Mouse (Mus musculus): ENCODE results near the gene Grb7. TPM values are rescaled to one million over a fixed set of nuclear protein-coding genes. Genes with fewer than 3 reads are reported as not detected.

Grb7 gene
- polyA plus RNA-seq, 1 experiment from 2014 or later: 17.4 TPM

DNA sequence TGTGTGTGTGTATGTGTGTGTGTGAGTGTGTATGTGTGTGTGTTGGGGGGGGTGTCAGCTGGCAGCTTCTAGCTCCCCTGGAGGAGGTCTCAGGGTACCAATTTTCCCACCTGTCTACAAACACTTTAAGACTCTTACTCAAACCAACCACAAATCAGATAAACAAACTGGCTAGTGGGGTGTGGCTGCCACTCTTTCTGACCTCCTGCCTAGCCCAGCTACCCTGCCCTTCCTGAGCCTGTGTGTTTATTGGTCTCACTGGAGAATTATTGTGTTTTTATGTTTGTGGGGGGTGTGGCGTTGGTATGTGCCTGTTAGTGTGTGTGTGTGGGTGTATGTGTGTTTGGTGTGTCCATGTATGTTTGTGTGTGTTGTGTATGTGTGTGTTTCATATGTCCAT lies 29.1 kb upstream of the Grb7 start:
- Histone ChIP-seq H3K27ac (no peak overlapping the region), H3K9ac (no peak overlapping the region), H3K4me1 (replicated peaks) (peaks cover 6% of the 10 kb centered on the region), H3K9me3 (replicated peaks) (no peaks in the 10 kb centered on the region), H3K4me2 (no peak overlapping the region), H3K4me3 (replicated peaks) (no peak overlapping the region), H3K27me3 (peaks cover 50% of the 10 kb centered on the region), H3K36me3 (no peaks in the 10 kb centered on the region)
- whole genome bisulfite sequencing (ENCODE audit: insufficient replicate concordance): 57% methylated on average over 1 of the region's 1 CpGs
- no peak for DNase-seq
- ATAC-seq (ENCODE audit: low read depth): no peak

DNA sequence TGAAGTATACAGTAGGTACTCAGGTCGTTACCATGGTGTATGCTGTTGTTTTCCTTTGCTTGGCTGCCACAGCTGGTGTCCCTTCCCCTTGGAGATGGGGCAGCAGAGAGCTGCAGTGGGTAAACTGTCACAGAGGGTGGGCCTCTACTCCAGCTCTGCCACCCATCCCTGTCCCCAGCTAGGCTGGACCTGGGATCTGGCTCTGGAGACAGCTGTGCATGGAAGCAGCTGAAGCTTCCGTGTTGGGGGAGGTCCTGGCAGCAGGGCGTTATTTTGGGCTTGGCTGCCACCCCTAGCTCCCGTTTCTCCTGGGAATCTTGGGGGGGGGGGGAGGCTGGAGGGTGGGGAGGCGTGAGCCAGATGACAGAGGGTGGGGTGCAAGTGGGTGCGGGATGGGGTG lies 27.9 kb upstream of the Grb7 start:
- H3K9ac ChIP-seq: no peak overlapping the region
- no peak overlapping the region for H3K4me2 ChIP-seq
- no peak overlapping the region for H3K4me3 ChIP-seq (replicated peaks)
- no peaks in the 10 kb centered on the region for H3K9me3 ChIP-seq (replicated peaks)
- peaks cover 38% of the 10 kb centered on the region for H3K27me3 ChIP-seq
- no peak overlapping the region for H3K27ac ChIP-seq
- H3K36me3 ChIP-seq: no peaks in the 10 kb centered on the region
- ATAC-seq (ENCODE audit: low read depth) (no peak), DNase-seq (no peak)
- H3K4me1 ChIP-seq (replicated peaks): peaks cover 6% of the 10 kb centered on the region
- 56% methylated on average over 5 of the region's 6 CpGs for WGBS (ENCODE audit: insufficient replicate concordance)

DNA sequence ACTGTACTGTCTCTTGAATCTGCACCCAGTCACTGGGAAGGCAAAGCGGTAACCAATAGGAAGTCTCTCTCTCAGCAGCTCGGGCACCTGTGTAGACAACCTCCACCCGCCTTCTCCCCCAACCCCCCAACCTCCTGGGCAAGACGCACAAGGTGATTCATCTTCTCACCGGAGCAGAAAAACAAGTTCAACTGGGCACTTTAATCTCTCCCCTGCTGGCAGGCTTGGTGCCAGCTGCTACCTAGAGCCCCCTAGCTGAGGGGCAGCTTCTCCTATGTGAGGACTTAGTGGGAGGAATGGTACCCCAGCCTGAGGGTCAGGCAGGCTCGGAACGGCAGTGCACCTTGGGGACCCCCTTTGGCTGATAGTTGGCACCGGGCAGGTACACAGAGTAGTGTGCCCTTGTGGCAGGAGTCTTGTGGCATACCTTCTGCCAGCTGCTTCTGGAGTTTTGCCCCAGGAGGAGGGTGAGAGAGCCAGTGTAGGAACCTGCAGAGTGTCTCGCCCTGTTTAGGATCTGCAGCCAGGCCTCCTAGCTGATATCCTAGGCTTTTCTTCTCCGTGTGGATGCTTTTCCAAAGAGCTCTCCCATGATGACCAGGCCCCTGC lies 27.2 kb upstream of the Grb7 start:
- WGBS (ENCODE audit: insufficient replicate concordance): 68% methylated on average over 10 of the region's 10 CpGs
- Histone ChIP-seq H3K9ac (no peak overlapping the region), H3K4me1 (replicated peaks) (peaks cover 4% of the 10 kb centered on the region; the same call in 1 of the 2 replicates), H3K36me3 (no peaks in the 10 kb centered on the region), H3K27ac (no peak overlapping the region), H3K9me3 (replicated peaks) (no peaks in the 10 kb centered on the region), H3K4me3 (replicated peaks) (no peak overlapping the region), H3K27me3 (peaks cover 30% of the 10 kb centered on the region), H3K4me2 (no peak overlapping the region)
- DNase-seq (no peak), ATAC-seq (ENCODE audit: low read depth) (no peak)

DNA sequence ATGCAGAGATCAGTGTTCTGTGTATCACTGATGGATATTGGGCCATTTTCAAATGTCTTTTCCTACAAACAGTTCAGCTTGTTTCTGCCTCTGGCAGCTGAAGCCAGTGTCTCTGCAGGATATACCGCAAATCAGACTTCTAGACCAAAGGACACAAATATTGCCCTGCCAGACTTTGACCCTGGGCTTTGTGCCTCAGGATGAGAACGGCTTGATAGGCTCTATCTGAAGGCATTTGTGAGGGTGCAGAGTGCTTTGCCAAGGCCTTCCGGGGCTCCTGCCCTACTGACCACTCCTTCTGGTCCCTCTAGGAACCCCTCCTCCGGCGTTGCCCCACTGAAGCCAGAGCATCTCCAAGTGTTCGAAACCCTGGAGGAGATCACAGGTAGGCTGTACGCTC lies 19.6 kb upstream of the Grb7 start:
- 0 out of 2 replicates have a peak, but pooled peaks cover 2% of the 10 kb centered on the region for H3K27me3 ChIP-seq
- ATAC-seq (ENCODE audit: low read depth) (no peak), DNase-seq (no peak)
- WGBS (ENCODE audit: insufficient replicate concordance): 83% methylated on average over 7 of the region's 7 CpGs
- H3K9ac ChIP-seq: no peak overlapping the region
- no peaks in the 10 kb centered on the region for H3K9me3 ChIP-seq (replicated peaks)
- no peak overlapping the region for H3K4me2 ChIP-seq
- no peaks in the 10 kb centered on the region for H3K36me3 ChIP-seq
- H3K4me1 ChIP-seq (replicated peaks): no peaks in the 10 kb centered on the region
- H3K4me3 ChIP-seq (replicated peaks): no peak overlapping the region
- no peak overlapping the region for H3K27ac ChIP-seq

DNA sequence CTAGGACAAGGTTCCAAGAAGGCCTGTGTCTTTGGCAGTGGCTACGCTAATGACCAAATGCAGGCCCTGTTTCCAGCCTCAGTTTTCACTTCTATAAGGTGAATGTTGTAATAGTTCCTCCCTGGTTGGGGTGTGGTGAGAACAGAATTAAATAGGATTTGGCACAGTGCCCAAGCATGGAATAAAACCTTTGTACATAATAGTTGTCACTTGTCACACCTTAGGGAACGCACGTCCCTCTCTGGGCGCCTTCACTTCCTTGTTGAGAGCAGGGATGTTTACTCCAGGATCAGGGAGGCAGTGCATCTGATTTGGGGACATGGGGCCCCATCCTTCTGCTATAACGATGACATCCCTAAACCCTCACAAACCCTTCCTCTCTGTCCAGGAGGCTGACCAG lies 17.8 kb upstream of the Grb7 start:
- DNase-seq: no peak
- H3K27me3 ChIP-seq: no peaks in the 10 kb centered on the region
- H3K36me3 ChIP-seq: no peaks in the 10 kb centered on the region
- no peak overlapping the region for H3K27ac ChIP-seq
- no peak overlapping the region for H3K4me3 ChIP-seq (replicated peaks)
- WGBS (ENCODE audit: insufficient replicate concordance): 60% methylated on average over 5 of the region's 5 CpGs
- no peak overlapping the region for H3K9ac ChIP-seq
- H3K4me1 ChIP-seq (replicated peaks): no peaks in the 10 kb centered on the region
- H3K9me3 ChIP-seq (replicated peaks): no peaks in the 10 kb centered on the region
- no peak for ATAC-seq (ENCODE audit: low read depth)
- H3K4me2 ChIP-seq: no peak overlapping the region

DNA sequence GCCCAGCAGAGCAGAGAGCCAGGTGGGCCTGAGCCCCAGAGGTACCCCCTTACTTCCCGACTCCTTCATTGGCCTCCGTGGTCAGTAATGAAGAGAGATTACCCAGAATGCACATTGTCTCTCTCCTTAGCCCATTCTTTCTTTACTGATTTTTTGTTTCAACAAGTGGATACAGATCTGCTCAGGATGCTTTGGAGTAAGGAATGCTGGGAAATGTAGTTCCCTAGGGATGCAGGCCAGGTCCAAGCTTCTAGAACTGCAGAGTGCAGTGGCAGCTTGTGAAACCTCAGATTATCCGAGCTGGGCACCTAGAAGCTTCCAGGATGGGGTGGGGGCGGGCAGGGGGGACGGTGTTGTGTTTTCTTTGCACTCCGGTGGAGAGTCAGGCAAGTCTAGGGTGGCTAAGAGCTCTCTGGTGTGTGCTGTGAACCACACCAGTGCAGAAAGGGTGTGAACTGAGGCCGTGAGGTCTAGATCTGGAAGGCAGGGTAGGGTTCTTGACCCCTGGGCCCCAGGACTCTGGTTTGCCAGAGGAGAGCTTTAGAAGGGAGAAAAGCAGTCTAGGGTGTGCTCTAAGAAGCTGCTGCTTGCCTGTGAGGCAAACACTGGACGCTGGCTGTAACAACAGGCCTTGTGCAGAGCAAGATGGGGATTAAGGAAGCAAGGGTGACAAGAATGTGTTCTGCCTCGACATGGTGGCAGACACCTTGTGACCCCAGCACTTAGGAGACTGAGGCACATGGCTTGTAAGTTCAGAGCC lies 14.3 kb upstream of the Grb7 start:
- Histone ChIP-seq H3K4me1 (replicated peaks) (no peaks in the 10 kb centered on the region), H3K9me3 (replicated peaks) (no peaks in the 10 kb centered on the region), H3K36me3 (0 out of 2 replicates have a peak, but pooled peaks cover 5% of the 10 kb centered on the region), H3K27me3 (no peaks in the 10 kb centered on the region), H3K27ac (no peak overlapping the region), H3K9ac (no peak overlapping the region), H3K4me2 (no peak overlapping the region), H3K4me3 (replicated peaks) (no peak overlapping the region)
- no peak for DNase-seq
- 52% methylated on average over 9 of the region's 9 CpGs for WGBS (ENCODE audit: insufficient replicate concordance)
- no peak for ATAC-seq (ENCODE audit: low read depth)

DNA sequence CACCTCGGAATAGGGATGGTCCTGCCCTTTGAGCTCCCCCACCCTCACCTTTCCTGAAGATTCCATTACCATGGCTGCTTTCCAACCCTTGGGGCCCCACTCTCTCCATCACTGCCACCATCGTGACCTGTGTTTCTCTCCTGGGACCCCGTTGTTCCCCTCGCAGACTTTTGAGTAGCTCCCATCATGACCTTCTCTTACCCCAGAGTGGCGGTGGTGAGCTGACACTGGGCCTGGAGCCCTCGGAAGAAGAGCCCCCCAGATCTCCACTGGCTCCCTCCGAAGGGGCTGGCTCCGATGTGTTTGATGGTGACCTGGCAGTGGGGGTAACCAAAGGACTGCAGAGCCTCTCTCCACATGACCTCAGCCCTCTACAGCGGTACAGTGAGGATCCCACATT lies 10.5 kb upstream of the Grb7 start:
- Histone ChIP-seq H3K9ac (no peak overlapping the region), H3K36me3 (0 out of 2 replicates have a peak, but pooled peaks cover 5% of the 10 kb centered on the region), H3K4me3 (replicated peaks) (no peak overlapping the region), H3K4me1 (replicated peaks) (peaks cover 15% of the 10 kb centered on the region), H3K27me3 (no peaks in the 10 kb centered on the region), H3K27ac (no peak overlapping the region), H3K9me3 (replicated peaks) (no peaks in the 10 kb centered on the region), H3K4me2 (no peak overlapping the region)
- 80% methylated on average over 9 of the region's 9 CpGs for WGBS (ENCODE audit: insufficient replicate concordance)
- DNase-seq (no peak), ATAC-seq (ENCODE audit: low read depth) (no peak)

DNA sequence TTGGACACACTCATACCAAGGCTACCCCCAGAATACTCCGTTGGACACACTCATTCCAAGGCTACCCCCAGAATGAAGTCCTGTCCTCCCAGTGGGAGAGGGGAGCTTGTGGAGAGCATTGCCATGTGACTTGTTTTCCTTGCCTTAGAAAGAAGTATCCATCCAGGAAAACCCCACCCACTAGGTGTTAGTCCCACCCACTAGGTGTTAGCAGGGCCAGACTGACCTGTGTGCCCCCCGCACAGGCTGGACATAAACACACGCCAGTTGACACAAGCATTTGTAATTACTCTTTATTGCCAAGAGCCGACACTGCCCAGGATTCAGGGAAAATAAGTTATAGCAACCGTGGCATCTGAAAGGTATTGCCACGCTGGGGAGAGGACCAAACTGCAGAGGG lies 8.8 kb upstream of the Grb7 start:
- 0 out of 2 replicates have a peak, but pooled peaks cover 5% of the 10 kb centered on the region for H3K36me3 ChIP-seq
- no peaks in the 10 kb centered on the region for H3K9me3 ChIP-seq (replicated peaks)
- no peak overlapping the region for H3K27ac ChIP-seq
- no peak for DNase-seq
- H3K4me1 ChIP-seq (replicated peaks): peaks cover 15% of the 10 kb centered on the region
- ATAC-seq (ENCODE audit: low read depth): no peak
- no peak overlapping the region for H3K9ac ChIP-seq
- H3K27me3 ChIP-seq: no peaks in the 10 kb centered on the region
- H3K4me3 ChIP-seq (replicated peaks): no peak overlapping the region
- H3K4me2 ChIP-seq: peak overlapping the region; percentile 88
- WGBS (ENCODE audit: insufficient replicate concordance): 80% methylated on average over 6 of the region's 6 CpGs

DNA sequence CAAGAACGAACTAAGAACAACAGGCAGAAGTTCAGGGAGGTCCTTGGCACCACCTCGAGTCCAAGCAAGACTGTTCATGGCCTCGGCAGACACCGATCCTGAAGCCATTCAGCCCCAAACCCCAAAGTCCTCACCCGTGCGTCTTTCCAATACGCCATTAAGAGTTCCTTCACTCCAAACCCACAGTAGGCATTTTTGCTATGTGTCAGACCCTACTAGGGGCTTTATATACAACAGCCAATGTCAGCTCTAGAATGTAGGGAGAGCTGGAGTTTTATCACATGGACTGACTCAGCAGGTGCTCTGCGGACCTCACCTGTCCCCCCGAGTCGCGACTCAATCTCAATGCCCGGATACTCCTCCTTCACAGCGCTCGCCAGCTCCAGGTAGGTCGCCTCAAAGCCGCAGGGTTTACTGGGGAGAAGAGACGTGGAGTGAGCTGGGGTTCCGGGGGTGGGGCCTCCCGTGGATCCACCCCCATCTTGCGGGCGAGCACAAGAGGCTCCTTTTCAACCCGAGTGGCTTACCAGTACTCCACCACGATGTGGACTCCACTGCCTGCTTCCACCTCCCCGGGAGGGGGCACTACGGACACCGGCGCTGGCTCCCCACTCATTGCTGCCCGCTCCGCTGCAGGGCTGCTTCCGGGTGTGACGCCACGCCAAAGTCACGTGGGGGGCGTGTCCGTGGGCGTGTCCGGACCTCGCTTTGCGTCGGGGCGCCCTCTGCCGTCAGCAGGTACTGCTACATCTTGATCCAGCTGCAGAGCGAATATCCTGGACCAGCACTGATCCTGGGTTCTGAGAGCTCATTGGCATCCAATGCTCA lies 7.6 kb upstream of the Grb7 start, which contains the start of gene Mien1:
TSS of gene Mien1 (minus strand) at position 661 of the 828 bp plus-strand sequence.
- DNase-seq (peak; percentile 89), ATAC-seq (ENCODE audit: low read depth) (peak; percentile 83)
- H3K27ac ChIP-seq: peak within 1 kb of the TSS; percentile 72
- H3K27me3 ChIP-seq: no peaks in the 10 kb centered on the region
- 0 out of 2 replicates have a peak, but pooled peaks cover 5% of the 10 kb centered on the region for H3K36me3 ChIP-seq
- peak within 1 kb of the TSS; percentile 78 for H3K4me3 ChIP-seq (replicated peaks)
- 2% methylated on average over 43 of the region's 43 CpGs for WGBS (ENCODE audit: insufficient replicate concordance)
- H3K9ac ChIP-seq: peak within 1 kb of the TSS; percentile 69
- peak within 1 kb of the TSS; percentile 88 for H3K4me2 ChIP-seq
- no peaks in the 10 kb centered on the region for H3K9me3 ChIP-seq (replicated peaks)
- peaks cover 15% of the 10 kb centered on the region for H3K4me1 ChIP-seq (replicated peaks)

DNA sequence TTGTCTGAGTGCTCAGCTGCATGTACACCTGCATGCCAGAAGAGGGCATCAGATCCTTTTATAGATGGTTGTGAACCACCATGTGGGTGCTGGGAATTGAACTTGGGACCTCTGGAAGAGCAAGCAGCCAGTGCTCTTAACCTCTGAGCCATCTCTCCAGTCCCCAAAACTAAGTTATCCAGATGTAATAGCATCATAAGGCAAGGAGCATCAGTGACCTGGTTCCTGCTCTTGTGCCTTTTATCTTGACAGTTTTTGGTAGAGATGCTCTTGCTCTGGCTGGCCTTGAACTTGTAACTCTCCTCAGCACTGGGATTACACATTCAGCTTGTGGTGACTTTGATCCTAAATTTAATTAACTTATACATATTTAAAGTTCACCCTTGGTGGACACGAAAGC lies 2.5 kb upstream of the Grb7 start:
- ATAC-seq (ENCODE audit: low read depth) (no peak), DNase-seq (no peak)
- H3K4me1 ChIP-seq (replicated peaks): 0 out of 2 replicates have a peak, but pooled peaks cover 4% of the 10 kb centered on the region
- H3K9ac ChIP-seq: no peak overlapping the region
- H3K4me2 ChIP-seq: no peak overlapping the region
- no peaks in the 10 kb centered on the region for H3K9me3 ChIP-seq (replicated peaks)
- no peak overlapping the region for H3K27ac ChIP-seq
- H3K36me3 ChIP-seq: no peaks in the 10 kb centered on the region
- 58% methylated on average over 1 of the region's 1 CpGs for WGBS (ENCODE audit: insufficient replicate concordance)
- H3K4me3 ChIP-seq (replicated peaks): no peak overlapping the region
- peaks cover 38% of the 10 kb centered on the region for H3K27me3 ChIP-seq

DNA sequence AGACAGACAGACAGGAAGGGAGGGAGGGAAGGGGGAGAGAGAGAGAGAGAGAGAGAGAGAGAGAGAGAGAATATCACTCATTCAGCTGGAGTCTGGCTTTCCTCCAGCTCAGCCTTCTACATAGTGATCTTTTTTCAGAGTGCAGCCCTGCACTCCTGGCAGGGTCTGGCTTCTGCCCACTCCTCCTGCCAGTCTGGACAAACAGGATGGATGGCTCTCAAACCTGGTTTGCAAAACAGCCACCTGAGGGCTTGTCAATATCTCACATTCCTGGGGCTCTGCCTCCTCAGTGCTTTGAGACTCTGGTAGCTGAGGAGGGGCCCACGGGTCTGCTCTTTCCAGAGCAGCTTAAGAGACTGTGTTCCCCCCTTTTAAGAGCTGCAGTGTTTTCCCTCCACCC lies 956 bp upstream of the Grb7 start:
- no peak overlapping the region for H3K4me2 ChIP-seq
- peaks cover 51% of the 10 kb centered on the region for H3K27me3 ChIP-seq

More for the DNA sequence above, 956 bp upstream of the Grb7 start:
- H3K27ac ChIP-seq: peak overlapping the region; percentile 68
- DNase-seq (no peak), ATAC-seq (ENCODE audit: low read depth) (no peak)
- no peak overlapping the region for H3K9ac ChIP-seq
- H3K9me3 ChIP-seq (replicated peaks): no peaks in the 10 kb centered on the region
- H3K4me3 ChIP-seq (replicated peaks): no peak overlapping the region
- H3K36me3 ChIP-seq: no peaks in the 10 kb centered on the region
- peaks cover 7% of the 10 kb centered on the region; the same call in 1 of the 2 replicates for H3K4me1 ChIP-seq (replicated peaks)
- 5% methylated on average over 1 of the region's 1 CpGs for WGBS (ENCODE audit: insufficient replicate concordance)

Data from liver, embryonic 13.5 days (tissue).